Comparison of ENCODE assay signal across 26 mouse cellular contexts in the genomic region with DNA sequence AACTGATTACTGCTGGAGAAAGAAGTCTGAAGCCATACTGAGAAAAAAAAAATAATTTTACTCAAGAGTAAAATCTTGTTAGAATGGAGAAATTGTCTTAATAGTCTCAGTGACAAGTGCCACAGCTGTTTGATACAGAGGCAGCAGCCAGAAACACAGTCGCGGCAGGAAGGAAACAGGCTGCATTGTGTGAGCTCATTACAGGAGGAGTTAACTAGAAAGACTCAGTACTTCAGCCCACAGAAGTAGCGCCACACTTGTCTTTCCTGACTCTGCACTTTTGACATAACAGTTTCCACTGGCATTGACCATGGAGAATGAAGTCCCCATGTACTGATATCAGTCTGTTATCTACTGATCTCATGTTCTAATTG.
A peak's percentile ranks its signal among the peaks of the same experiment; 100 is the strongest.
DNase-seq lines count a peak whose midpoint lies in the region; ATAC-seq and TF ChIP-seq lines count a peak whose summit lies in the region.
"Had no signal": no experiment of that assay in that cellular context is flagged by ENCODE, and none has a peak within 500 bp of the region (broad histone marks: within the 10 kb centered on the region; RNA-seq: fewer than 3 reads in every experiment).

No protein-coding gene starts in this region.

- ATAC-seq in forebrain, postnatal 0 days, result 0 out of 2 replicates have a peak, but pooled peaks have one; percentile 36
- no peak for ATAC-seq in forebrain, embryonic 12.5 days (ENCODE audit: low FRiP score)
- no peak for ATAC-seq in neural tube, embryonic 11.5 days (ENCODE audit: insufficient read depth, low FRiP score, low TSS enrichment)
- peak; percentile 56 for ATAC-seq in midbrain, embryonic 16.5 days
- ATAC-seq in neural tube, embryonic 15.5 days (ENCODE audit: low FRiP score), result peak; percentile 57; the same call in 1 of the 2 replicates
- ATAC-seq: forebrain, embryonic 15.5 days; liver, embryonic 12.5 days; liver, postnatal 0 days; Patski had no signal

- DNase-seq in forebrain, postnatal 0 days, result no peak
- peak; percentile 21 for DNase-seq in neural tube, embryonic 11.5 days (ENCODE audit: low spot score)
- DNase-seq in neural tube, embryonic 10.5 days (ENCODE audit: extremely low spot score, low spot score), result no peak
- no peak for DNase-seq in urinary bladder, adult 18-20 months (ENCODE audit: low spot score in 2 of 2)
- DNase-seq in adrenal gland, postnatal 14 days, result no peak
- DNase-seq: adrenal gland, postnatal 10 days; cerebellum, adult 8-10 months; cerebellum, postnatal 36 days; gastrocnemius, adult 2 months; heart, adult 2 months; kidney, adult 2 months; kidney, postnatal 4 days; liver, postnatal 0 days; lung, postnatal 36 days; thymus, adult 2 months; thymus, postnatal 36 days had no signal

- H3K4me3 ChIP-seq in forebrain, postnatal 0 days (ENCODE audit: low read depth, low read length), result no peak overlapping the region
- no peak overlapping the region for H3K4me3 ChIP-seq in forebrain, embryonic 12.5 days (replicated peaks)
- H3K4me3 ChIP-seq in neural tube, embryonic 11.5 days (ENCODE audit: low read depth, low read length), result no peak overlapping the region
- H3K4me3 ChIP-seq in midbrain, embryonic 16.5 days (ENCODE audit: low read depth, low read length), result no peak overlapping the region
- H3K4me3 ChIP-seq in neural tube, embryonic 15.5 days (replicated peaks), result no peak overlapping the region
- H3K4me3 ChIP-seq: embryonic facial prominence, embryonic 12.5 days; forebrain, embryonic 15.5 days; gastrocnemius, adult 2 months; heart, adult 2 months; heart, embryonic 12.5 days; limb, embryonic 13.5 days; liver, embryonic 12.5 days had no signal

- H3K27me3 ChIP-seq in forebrain, postnatal 0 days (ENCODE audit: insufficient read depth, low read length), result no peaks in the 10 kb centered on the region
- H3K27me3 ChIP-seq in forebrain, embryonic 12.5 days, result no peaks in the 10 kb centered on the region
- no peaks in the 10 kb centered on the region for H3K27me3 ChIP-seq in neural tube, embryonic 11.5 days (ENCODE audit: control insufficient read depth, insufficient read depth, low read length)
- H3K27me3 ChIP-seq in midbrain, embryonic 16.5 days (ENCODE audit: control insufficient read depth, insufficient read depth, low read depth, low read length), result no peaks in the 10 kb centered on the region
- no peaks in the 10 kb centered on the region for H3K27me3 ChIP-seq in neural tube, embryonic 15.5 days (replicated peaks)
- H3K27me3 ChIP-seq: embryonic facial prominence, embryonic 12.5 days; forebrain, embryonic 15.5 days; heart, embryonic 12.5 days; limb, embryonic 13.5 days; liver, embryonic 12.5 days had no signal

- no peaks in the 10 kb centered on the region for H3K9me3 ChIP-seq in forebrain, postnatal 0 days (ENCODE audit: low read length)
- no peaks in the 10 kb centered on the region for H3K9me3 ChIP-seq in forebrain, embryonic 12.5 days
- H3K9me3 ChIP-seq in neural tube, embryonic 11.5 days (ENCODE audit: control insufficient read depth, low read length), result no peaks in the 10 kb centered on the region
- H3K9me3 ChIP-seq in midbrain, embryonic 16.5 days (replicated peaks; ENCODE audit: control insufficient read depth, low read length, poor library complexity, severe bottlenecking), result no peaks in the 10 kb centered on the region
- H3K9me3 ChIP-seq in neural tube, embryonic 15.5 days (replicated peaks), result no peaks in the 10 kb centered on the region
- H3K9me3 ChIP-seq: embryonic facial prominence, embryonic 12.5 days; forebrain, embryonic 15.5 days; heart, embryonic 12.5 days; limb, embryonic 13.5 days; liver, embryonic 12.5 days had no signal

- no peaks in the 10 kb centered on the region for H3K36me3 ChIP-seq in forebrain, postnatal 0 days (ENCODE audit: insufficient read depth)
- H3K36me3 ChIP-seq in forebrain, embryonic 12.5 days (replicated peaks), result no peaks in the 10 kb centered on the region
- H3K36me3 ChIP-seq in neural tube, embryonic 11.5 days (ENCODE audit: control insufficient read depth, insufficient read depth, low read length), result no peaks in the 10 kb centered on the region
- H3K36me3 ChIP-seq in midbrain, embryonic 16.5 days (ENCODE audit: control insufficient read depth, insufficient read depth, low read length), result no peaks in the 10 kb centered on the region
- H3K36me3 ChIP-seq in neural tube, embryonic 15.5 days, result no peaks in the 10 kb centered on the region
- H3K36me3 ChIP-seq: embryonic facial prominence, embryonic 12.5 days; forebrain, embryonic 15.5 days; heart, embryonic 12.5 days; limb, embryonic 13.5 days; liver, embryonic 12.5 days had no signal

- no peaks in the 10 kb centered on the region for H3K4me1 ChIP-seq in forebrain, postnatal 0 days (ENCODE audit: insufficient read depth)
- H3K4me1 ChIP-seq in forebrain, embryonic 12.5 days, result no peaks in the 10 kb centered on the region
- no peaks in the 10 kb centered on the region; the same call in 1 of the 2 replicates for H3K4me1 ChIP-seq in neural tube, embryonic 11.5 days (ENCODE audit: control insufficient read depth, insufficient read depth, low read length)
- H3K4me1 ChIP-seq in midbrain, embryonic 16.5 days (ENCODE audit: control insufficient read depth, insufficient read depth, low read length), result peaks cover 7% of the 10 kb centered on the region
- H3K4me1 ChIP-seq in neural tube, embryonic 15.5 days, result peaks cover 12% of the 10 kb centered on the region
- H3K4me1 ChIP-seq: forebrain, embryonic 15.5 days; heart, embryonic 12.5 days; liver, embryonic 12.5 days had no signal

- no peak for TF ChIP-seq CTCF in forebrain, postnatal 0 days (IDR thresholded peaks at IDR 0.05; ENCODE audit: low read depth)

- H3K4me2 ChIP-seq in forebrain, postnatal 0 days (ENCODE audit: low read depth), result no peak overlapping the region
- H3K4me2 ChIP-seq in forebrain, embryonic 12.5 days, result no peak overlapping the region
- no peak overlapping the region for H3K4me2 ChIP-seq in neural tube, embryonic 11.5 days (ENCODE audit: low read depth)
- H3K4me2 ChIP-seq in midbrain, embryonic 16.5 days (ENCODE audit: low read length), result no peak overlapping the region
- H3K4me2 ChIP-seq in neural tube, embryonic 15.5 days, result 0 out of 2 replicates have a peak overlapping the region, but pooled peaks have one; percentile 0
- H3K4me2 ChIP-seq: forebrain, embryonic 15.5 days; heart, embryonic 12.5 days; hindbrain, embryonic 14.5 days; liver, embryonic 12.5 days had no signal

- no peak overlapping the region for H3K27ac ChIP-seq in forebrain, postnatal 0 days (ENCODE audit: low read depth, low read length)
- H3K27ac ChIP-seq in forebrain, embryonic 12.5 days, result no peak overlapping the region
- H3K27ac ChIP-seq in neural tube, embryonic 11.5 days (ENCODE audit: low read depth, low read length), result no peak overlapping the region
- H3K27ac ChIP-seq in midbrain, embryonic 16.5 days (ENCODE audit: low read length), result peak overlapping the region; percentile 15; the same call in 1 of the 2 replicates
- H3K27ac ChIP-seq in neural tube, embryonic 15.5 days (replicated peaks), result no peak overlapping the region
- H3K27ac ChIP-seq: embryonic facial prominence, embryonic 12.5 days; forebrain, embryonic 15.5 days; gastrocnemius, adult 2 months; heart, adult 2 months; hindbrain, embryonic 14.5 days; limb, embryonic 13.5 days; liver, embryonic 12.5 days had no signal

- WGBS in forebrain, postnatal 0 days, result 13% methylated on average over 3 of the region's 3 CpGs
- 27% methylated on average over 3 of the region's 3 CpGs for WGBS in forebrain, embryonic 12.5 days
- WGBS in neural tube, embryonic 11.5 days, result 46% methylated on average over 3 of the region's 3 CpGs
- 21% methylated on average over 3 of the region's 3 CpGs for WGBS in midbrain, embryonic 16.5 days
- 3% methylated on average over 3 of the region's 3 CpGs for WGBS in neural tube, embryonic 15.5 days

- no peak overlapping the region for H3K9ac ChIP-seq in forebrain, postnatal 0 days
- H3K9ac ChIP-seq in forebrain, embryonic 12.5 days, result no peak overlapping the region
- H3K9ac ChIP-seq in neural tube, embryonic 11.5 days (ENCODE audit: low read length), result no peak overlapping the region
- H3K9ac ChIP-seq in midbrain, embryonic 16.5 days (ENCODE audit: low read depth, low read length), result no peak overlapping the region
- no peak overlapping the region for H3K9ac ChIP-seq in neural tube, embryonic 15.5 days (replicated peaks)
- H3K9ac ChIP-seq: embryonic facial prominence, embryonic 12.5 days; forebrain, embryonic 15.5 days; heart, embryonic 12.5 days; hindbrain, embryonic 14.5 days; limb, embryonic 13.5 days; liver, embryonic 12.5 days; liver, postnatal 0 days had no signal

Comparison
In these comparisons a context has a peak if more than half of its experiments do, and no peak if none do; other contexts are left out.
1. ATAC-seq: peak in forebrain, postnatal 0 days (single experiment), midbrain, embryonic 16.5 days (single experiment) and neural tube, embryonic 15.5 days (single experiment); none in forebrain, embryonic 12.5 days (single experiment) and neural tube, embryonic 11.5 days (single experiment).